Mouse (Mus musculus): Measurements from ENCODE around the gene Arid1b.

- TF ChIP-seq CTCF (IDR thresholded peaks at IDR 0.05; ENCODE audit: control insufficient read depth, insufficient read depth, insufficient read length) (no peak), USF1 (IDR thresholded peaks at IDR 0.05; ENCODE audit: low read depth) (no peak), MYOG (IDR thresholded peaks at IDR 0.05; ENCODE audit: control insufficient read depth, extremely low read depth, insufficient read length) (no peak), MAX (IDR thresholded peaks at IDR 0.05) (no peak), MYOD1 (IDR thresholded peaks at IDR 0.05; ENCODE audit: control insufficient read depth, insufficient read length, low read depth) (no peak)
Observed at GRCm38 (mm10) chr17:5233991-5234390, 239.9 kb downstream of the Arid1b start.
